Mouse (Mus musculus): Measurements from ENCODE around the gene Cpz. TPM values are rescaled to one million over a fixed set of nuclear protein-coding genes. Genes with fewer than 3 reads are reported as not detected.

Cpz gene
- total RNA-seq, 2 experiments from 2014 or later, result 2.1 TPM

DNA sequence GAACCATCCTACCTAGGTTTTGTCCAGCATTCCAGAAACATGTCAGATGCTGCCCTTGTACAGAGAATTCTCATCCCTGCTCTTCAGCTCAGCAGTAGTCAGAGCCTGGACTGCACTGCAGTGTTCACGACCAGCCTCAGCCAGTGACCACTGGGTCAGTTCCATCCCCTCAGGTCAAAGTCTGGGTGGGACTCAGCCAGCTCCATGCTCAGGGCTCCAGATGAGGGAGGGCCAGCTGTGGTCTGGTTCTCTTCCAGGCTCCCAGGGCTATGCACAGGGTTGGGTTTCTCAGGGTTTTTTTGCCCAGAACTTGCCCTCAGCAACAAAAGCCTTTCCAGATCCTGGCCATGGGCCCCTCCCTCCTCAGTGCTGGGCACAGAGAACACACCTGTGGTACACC lies 12.0 kb upstream of the Cpz start:
- intact Hi-C loops (cut with DNase I), result no loop called here
- DNase-seq (ENCODE audit: low spot score in 2 of 2), result no peak

DNA sequence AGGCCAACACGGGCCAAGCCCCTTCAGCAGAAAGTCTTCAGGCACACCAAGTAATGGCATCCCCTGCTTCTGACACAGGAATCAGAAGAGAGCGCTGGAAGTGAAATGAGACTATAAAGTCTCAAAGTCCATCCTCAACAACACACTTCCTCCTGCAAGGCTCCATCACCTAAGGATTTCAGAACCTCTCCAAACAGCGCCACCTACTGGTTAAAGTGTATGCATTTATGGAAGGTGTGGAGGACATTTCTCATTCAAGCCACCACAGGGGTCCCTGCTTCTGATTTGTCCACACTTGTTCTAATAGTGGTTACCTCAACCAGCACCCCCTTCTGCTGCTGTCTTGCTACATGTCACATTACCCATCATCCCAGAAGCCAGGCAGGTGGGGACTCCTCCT lies 10.8 kb upstream of the Cpz start:
- intact Hi-C loops (cut with DNase I), result no loop called here
- DNase-seq (ENCODE audit: low spot score in 2 of 2), result no peak

DNA sequence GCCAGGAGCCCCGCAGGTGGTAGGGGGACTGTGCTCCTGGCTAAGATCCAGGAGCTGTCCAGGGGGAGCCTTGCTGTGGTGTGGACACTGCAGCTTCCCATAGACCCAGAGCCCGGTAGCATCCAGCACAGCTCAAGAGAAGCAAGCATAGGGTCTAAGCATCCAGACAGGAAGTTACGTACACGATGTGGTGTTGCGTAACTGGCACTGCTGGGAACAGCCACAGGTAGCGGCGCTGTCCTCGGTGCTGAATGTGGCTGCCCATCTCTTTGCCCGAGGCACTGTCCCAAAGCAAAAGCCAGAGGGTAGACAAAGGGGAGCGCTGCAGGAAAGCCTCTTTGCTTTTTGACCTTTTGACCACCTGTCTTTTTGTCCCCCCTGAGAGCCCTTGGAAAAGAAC lies 6.1 kb upstream of the Cpz start:
- intact Hi-C loops (cut with DNase I), result no loop called here
- no peak for DNase-seq (ENCODE audit: low spot score in 2 of 2)

DNA sequence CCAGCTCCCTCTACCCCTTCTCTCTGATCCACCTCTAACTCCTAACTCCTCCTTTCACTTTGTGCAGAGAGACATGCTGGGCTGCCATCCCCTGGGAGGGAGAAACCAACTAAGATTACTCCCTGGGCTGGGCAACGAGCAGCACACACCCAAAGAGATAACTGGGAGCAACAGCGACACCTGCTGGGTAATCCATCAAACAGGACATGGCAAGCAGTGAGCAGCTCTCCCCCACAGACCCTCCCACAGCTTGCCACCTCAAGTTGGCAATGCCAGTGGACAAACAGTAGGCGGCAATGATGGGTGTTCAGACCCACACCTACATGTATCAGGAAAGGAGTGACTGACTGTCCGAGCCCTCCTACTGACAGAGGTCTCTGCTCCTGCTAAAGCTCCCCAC lies 4.9 kb upstream of the Cpz start:
- peak; percentile 52 to 59 for DNase-seq (ENCODE audit: low spot score in 2 of 2)
- intact Hi-C loops (cut with DNase I), result no loop called here

DNA sequence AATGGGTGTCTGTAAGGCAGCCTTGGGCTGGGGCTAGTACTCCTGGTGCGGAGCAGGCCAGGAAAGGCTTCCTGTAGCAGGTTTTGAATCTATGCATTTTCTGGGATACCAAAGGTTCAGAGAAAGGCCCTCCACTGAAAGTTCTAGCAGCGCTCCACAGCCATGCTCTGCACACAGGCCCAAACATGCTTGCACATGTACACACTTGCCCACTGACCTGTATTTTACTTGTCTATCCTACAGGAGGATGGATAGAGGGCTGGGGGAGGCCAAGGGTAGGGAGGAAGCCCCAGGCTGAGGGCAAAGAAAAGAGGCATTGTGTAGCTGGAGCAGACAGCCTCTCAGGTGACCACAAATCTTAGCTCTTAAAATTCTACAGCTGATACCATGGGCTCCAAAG lies 1.1 kb downstream of the Cpz start:
- intact Hi-C loops (cut with DNase I), result no loop called here
- DNase-seq (ENCODE audit: low spot score in 2 of 2), result no peak

DNA sequence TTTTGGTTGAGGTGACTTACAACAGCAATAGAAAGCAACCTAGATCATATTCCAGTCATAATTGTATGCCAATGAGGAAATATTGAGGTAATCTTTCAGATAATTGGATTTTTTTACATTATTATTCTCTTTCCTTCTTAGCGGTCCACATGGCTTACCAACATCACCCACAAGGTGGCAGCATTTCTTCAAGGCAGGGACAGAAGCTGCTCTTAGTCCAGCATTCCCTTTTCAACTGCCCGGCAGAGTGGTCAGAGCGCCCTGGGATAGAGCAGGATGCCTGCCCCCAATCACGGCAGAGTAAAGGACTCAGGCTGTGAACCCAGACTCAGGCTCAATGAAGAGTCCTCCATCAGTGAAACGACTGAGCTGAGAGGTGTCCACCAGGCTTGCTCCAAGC lies 1.8 kb downstream of the Cpz start:
- intact Hi-C loops (cut with DNase I), result loop anchor here (2.0 kb wide), 1 partner anchor 39 kb away; no protein-coding TSS in a partner anchor
- DNase-seq (ENCODE audit: low spot score in 2 of 2), result peak; percentile 46 to 80

DNA sequence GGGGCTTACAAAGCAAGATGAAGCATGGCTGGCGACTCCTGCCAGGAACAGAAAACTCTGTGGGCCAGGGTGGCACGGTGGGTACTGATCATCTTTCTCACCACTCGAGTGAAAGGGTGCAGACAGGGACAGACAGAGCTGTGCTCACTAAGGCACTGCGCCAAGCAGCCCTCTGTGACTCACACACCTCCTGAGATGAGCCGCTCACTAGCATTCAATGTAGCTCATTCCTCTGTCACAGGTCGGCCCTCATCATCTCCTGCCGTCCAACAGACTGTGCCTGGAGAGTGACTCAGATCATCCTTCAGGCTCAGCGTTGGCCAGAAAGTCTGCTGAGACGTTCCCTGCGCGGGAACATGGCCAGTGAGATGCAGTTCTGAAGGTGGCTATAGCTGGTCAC lies 8.7 kb downstream of the Cpz start:
- no peak for DNase-seq (ENCODE audit: low spot score in 2 of 2)
- intact Hi-C loops (cut with DNase I), result no loop called here

DNA sequence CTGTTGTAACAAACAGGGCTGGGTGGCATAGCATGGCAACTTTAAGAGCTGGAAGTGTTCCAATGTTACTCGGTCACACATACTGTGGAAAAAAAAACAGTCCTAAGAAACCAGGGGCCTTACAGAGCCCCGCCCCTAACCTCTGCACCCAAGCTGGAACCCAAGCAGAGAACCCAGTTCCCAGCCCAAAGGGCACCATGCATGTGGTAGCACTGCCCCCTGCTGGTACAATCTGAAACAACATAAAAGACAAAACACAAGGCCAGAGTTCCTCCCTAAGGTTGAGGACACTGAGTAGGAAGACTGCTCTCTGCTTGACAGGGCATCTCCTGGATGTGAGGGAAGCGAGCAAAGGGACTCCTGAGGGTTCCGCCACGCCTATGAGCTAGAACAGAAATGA lies 14.9 kb downstream of the Cpz start:
- peak; percentile 43 to 72 for DNase-seq (ENCODE audit: low spot score in 2 of 2)
- intact Hi-C loops (cut with DNase I), result loop anchor here (2.0 kb wide), 2 partner anchors 130 to 148 kb away; no protein-coding TSS in a partner anchor

DNA sequence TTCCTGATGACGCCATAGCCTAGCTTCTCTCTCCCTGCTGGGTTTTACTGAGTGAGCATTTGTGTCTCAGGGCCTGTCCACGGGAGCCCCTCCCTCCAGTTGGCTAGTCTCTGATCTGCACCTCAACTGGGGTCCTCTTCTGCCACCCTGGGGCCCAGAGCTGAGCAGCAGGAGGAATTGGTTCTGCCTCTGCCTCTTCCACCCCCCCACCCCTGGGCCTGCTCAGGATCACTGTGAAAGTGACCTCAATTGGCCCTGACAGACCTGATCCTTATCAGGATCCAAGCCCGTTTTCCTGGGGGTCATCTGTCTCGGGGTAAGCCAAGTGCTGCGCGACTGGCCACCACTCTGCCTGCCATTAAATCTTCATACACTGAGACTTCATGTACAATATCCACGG lies 20.5 kb downstream of the Cpz start:
- DNase-seq (ENCODE audit: low spot score in 2 of 2), result no peak
- intact Hi-C loops (cut with DNase I), result no loop called here

DNA sequence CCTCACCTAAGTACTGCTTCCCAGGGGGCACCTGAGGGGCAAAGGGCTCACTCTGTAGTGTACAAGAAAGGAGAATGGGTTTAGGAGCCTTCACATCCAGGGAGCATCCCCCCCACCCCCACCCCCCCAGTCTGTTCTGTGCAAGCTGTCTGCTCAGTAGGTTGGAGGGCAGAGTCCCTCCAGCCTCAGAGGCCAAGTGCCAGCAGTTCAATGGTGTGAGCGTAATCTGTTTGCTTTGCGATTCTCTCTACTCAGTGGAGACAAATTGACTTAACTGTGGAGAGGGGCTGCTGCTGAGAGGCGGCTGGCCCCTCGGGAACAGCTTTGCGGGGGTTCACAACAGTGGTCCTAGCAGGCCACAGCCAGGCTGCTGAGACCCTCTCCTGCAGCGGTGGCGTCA lies 28.2 kb downstream of the Cpz start:
- intact Hi-C loops (cut with DNase I), result no loop called here
- DNase-seq (ENCODE audit: low spot score in 2 of 2), result no peak

DNA sequence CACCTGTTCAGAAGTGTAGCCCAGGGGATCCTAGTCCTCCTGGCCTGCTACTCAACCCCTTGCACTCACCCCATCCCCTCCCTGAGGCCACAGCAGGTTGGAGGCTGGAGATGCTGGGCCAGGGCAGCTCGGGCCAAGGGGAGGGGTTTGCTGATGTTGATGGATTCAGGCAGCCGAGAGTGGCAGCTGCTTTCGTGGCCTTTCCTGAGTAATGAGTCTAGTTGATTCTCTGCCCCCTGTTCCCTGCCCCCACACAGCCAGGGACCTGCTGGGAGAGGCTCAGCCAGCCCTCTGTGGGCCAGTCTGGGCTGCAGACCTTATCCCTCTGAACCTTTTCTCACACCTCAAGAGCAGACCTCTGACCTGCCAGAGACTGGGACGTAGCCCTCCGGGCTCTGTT lies 29.5 kb downstream of the Cpz start:
- intact Hi-C loops (cut with DNase I), result no loop called here
- DNase-seq (ENCODE audit: low spot score in 2 of 2), result no peak

DNA sequence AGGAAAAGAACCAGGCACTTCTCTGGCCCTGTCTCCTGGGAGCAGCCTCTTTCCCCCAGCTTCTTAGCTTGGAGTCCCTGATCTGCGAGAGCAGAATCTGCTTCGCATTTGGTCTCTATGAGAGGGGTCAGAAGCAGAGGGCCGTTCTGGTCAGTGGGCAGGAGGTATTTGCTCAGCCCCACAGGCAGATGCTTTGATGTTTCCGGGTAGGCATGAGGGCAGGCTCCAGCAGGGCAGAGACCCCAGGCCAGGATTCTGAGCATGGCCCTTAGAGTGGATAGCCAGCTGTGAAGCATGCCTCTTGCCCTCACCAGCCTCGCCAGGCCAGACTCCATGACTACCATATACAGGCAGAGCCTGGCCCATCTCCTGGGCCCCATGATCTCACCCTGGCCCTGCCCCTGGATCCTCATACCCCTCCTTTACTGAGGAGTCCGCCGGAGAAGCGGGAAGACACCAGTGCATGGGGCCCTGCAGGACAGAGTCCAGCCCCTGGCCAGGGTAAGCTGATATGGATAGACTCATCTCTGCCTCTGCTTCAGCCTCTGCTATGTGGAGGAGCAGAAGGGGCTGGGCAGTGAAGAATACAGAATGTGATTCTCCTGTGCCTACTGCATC lies 30.6 kb downstream of the Cpz start:
- intact Hi-C loops (cut with DNase I), result no loop called here

DNA sequence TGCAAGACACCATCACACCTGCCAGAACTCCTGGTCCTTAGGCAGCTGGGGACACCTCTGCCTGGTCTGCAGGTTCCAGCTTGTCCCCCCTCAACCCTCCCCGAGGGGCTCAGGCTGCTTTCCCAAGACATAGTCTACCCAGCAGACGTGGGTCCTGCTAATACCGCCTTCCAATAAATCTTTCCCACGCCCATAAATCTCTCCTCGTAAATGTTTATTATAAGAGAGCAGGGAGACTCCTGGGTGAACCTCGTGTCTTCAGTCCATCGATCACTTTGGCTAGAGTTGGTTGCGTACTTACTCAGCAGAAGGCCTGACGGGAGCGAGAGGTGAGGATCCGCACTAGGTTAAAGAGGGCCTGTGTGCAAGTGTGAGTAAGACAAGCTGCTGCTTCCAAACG lies 31.7 kb downstream of the Cpz start:
- intact Hi-C loops (cut with DNase I), result no loop called here
- no peak for DNase-seq (ENCODE audit: low spot score in 2 of 2)

More for the DNA sequence above, 30.6 kb downstream of the Cpz start:
- DNase-seq (ENCODE audit: low spot score in 2 of 2), result no peak

DNA sequence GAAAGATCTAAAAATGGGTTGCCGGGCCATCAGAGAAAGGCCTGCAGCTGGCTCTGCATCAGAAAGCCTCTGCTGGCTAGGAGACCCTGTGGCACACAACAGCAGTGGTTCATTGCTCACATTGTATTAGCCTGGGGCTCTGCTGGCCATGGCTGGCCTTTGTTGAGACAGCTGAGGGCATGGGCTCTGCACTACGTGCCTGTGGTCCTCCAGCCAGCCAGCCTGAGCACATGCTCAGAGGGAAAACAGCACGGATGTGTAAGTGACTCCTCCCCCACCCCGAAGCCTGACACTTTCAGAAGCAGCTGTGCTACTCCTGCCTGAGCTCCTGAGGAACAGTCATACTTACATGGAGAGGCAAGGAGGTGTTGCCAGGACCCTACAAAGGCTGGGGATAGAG lies 46.0 kb downstream of the Cpz start:
- intact Hi-C loops (cut with DNase I), result no loop called here
- peak; percentile 27 to 45 for DNase-seq (ENCODE audit: low spot score in 2 of 2)

DNA sequence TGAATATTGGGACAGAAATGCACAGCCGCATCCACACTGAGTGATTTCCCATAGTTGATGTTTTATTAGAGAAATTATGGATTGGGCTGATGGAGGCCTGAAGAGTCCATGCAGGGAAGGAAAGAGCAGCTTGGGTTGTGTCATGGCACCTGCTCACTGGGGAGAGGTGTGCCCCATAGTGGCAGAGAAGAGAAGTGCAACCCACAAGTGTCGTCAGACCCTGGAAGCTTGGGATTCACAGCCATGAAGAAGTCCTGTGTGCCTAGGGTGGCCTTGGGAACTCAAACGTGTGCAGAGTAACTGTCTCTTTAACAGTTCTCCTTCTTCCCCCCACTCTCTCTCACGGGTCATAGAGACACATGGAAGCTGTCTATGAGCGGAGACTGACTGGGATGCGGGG lies 50.3 kb downstream of the Cpz start:
- intact Hi-C loops (cut with DNase I), result no loop called here
- peak; percentile 10 to 17 for DNase-seq (ENCODE audit: low spot score in 2 of 2)

DNA sequence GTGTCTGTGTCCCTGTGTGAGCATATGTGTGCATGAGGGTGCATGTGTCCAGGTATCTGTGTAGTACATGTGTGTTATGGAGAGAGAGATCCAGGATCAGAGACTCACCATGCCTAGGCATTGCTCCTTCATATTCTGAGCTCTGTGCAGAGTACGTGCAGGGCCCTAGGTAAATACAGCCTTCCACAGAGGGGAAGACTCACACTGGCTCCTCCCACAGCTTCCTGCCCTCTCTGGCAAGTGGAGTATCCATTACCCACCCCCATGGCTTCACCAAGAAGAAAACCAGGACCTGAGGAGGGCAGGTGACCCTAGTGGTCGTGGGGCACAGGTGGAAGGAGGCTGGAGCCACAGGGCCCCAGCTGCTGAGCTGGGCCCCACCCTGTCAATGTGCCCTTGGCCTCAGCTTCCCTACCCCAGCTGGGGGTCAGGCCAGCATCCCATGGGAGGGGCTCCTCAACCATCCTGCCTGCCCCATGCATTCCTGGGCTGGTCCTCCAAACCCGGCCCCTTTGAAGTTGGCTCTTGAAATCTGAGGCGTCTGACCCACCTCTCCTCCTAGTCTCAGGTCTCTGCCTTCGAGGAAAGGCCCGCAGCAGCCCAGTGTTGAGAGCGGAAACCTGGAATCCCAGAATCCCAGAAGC lies 54.5 kb downstream of the Cpz start:
- intact Hi-C loops (cut with DNase I), result no loop called here
- DNase-seq (ENCODE audit: low spot score in 2 of 2), result no peak

DNA sequence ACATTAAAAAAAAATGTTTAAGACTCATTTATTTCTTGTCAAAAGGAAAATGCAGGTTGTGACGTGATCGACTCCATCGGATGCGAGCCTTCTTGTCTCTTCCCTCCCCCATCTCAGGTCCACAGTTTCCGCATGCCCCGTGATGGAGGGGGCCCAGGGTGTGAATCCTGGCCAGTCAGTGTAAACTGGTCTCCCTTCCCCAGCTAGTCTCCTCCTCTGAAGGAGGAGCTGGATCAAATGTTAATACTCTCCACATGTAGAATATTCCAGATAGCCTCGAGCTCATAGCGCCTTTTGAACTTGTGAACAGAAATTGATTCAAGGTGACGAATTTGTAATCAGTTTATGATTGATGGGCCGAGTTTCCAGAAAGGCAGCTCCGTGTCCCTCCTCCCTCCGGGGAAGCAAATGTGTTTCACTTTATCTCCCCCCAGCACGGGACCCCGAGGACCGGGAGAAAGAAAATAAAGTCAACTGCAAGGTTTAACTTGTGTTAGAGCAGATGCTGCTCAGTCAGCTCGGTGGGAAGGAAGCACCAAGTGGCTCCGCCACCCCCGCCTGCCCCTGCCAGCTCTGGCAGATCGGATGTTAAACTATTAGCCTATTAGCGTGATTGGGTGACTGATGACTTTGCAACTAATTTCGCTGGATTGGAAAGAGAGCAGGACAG lies 59.4 kb downstream of the Cpz start:
- intact Hi-C loops (cut with DNase I), result no loop called here
- no peak for DNase-seq (ENCODE audit: low spot score in 2 of 2)

DNA sequence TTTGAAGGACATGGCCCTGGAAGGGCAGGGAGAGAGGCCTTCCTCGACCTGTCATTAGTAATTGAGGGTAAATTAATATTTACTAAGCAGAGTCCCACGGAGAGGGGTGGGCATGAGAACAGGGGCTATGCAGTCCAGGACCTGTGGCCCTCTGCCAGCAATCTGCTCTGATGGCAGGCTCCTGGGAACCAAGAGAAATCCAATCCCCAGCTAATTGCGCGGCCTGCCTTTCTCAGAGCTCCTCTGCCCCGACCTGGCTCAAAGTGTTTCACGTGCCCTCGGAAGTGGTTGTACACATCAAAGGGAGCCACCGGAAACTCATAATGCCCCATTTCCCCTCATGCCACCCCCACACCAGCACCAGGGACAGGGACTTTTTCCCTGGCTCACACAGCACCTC lies 63.4 kb downstream of the Cpz start:
- intact Hi-C loops (cut with DNase I), result no loop called here
- DNase-seq (ENCODE audit: low spot score in 2 of 2), result no peak

DNA sequence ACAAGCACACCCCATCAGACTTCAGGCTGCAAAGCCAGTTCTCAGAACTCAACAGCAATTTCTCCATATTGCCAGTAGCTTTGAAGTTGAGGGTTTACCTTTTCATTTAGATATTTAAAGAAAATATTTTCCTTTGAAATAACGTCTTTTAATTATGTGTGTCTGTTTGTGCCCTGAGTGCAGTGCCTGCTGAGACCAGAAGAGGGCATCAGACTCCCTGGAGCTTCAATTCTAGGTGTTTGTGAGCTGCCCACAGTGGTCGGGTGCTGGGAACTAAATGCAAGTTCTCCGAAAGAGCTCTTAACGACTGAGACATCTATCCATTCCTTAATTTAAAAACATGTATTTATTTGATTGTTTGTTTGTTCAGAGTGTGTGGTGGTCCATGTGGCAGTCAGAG lies 65.7 kb downstream of the Cpz start:
- intact Hi-C loops (cut with DNase I), result no loop called here
- no peak for DNase-seq (ENCODE audit: low spot score in 2 of 2)

DNA sequence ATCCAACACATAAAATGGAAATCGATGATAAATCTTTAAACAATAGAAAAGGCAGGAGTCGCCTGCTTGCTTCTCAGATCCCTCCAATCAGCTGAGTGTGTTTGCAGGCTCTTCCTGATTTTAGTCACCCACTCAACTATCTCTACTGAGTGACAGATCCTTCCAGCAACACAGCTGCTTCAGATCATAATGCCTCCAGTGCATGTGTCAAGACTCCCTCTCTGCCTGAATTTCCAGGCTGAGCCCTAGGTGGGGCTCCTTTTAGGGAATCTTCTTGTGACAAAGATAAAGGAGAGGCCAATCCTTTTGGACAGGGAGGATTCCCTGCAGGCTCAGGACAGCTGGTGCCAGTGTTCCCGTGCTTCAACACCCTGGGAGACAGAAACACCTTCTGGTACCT lies 67.2 kb downstream of the Cpz start:
- no peak for DNase-seq (ENCODE audit: low spot score in 2 of 2)
- intact Hi-C loops (cut with DNase I), result no loop called here

DNA sequence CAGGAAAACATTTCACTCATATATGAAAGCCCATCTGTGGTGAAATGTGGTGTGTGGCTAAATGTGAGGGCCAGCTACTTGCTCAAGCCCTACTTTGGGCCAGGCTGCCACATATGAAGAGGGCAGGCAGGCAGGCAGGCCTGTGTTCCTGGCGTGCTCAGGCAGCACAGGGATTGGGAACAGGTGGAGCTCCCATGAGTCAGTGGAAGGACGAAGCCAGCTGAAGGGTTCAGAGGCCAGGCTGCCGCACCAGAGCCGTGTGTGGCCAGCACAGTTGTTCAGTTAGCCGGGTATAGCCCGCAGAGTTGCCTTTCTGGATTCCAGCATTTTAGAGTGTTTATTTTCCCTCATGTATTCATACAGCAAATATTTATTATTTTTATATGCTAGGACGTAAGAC lies 68.1 kb downstream of the Cpz start:
- intact Hi-C loops (cut with DNase I), result no loop called here
- no peak for DNase-seq (ENCODE audit: low spot score in 2 of 2)

Measured in left cerebral cortex, postnatal 14 days (tissue).